21 mouse cellular contexts compared by ENCODE assay signal in the genomic region with DNA sequence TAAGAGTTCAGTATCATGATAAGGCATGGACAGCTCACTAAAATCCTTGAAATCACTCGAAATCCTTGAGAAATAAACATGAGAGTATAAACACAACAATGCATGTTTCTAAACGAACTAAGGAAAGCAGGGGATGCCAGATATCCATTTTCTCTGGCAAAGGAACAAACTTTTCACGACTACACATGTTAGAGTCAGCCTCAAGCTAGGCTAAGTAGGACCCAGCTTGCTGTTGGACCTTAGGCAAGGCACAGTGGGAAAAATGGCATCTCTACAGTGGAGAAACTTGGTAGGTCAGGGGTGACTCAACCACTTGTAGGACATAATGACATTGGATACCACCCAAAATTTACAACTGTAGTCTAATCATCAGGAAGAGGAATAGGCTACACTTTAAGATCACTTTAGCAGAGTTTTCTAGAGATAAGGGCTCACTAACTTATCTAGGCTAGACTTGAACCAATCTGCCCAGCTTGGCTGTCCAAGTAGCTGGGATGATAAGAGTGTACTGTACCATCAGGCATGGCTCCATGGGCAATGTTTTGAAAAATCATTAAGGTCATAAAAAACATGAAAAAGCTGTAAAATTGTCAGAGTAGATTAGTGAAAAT. TPM values are rescaled to one million over a fixed set of nuclear protein-coding genes. Genes with fewer than 3 reads are reported as not detected.
A peak's percentile ranks its signal among the peaks of the same experiment; 100 is the strongest.
DNase-seq lines count a peak whose midpoint lies in the region; ATAC-seq lines count a peak whose summit lies in the region.
"Had no signal": no experiment of that assay in that cellular context is flagged by ENCODE, and none has a peak within 500 bp of the region (broad histone marks: within the 10 kb centered on the region; RNA-seq: fewer than 3 reads in every experiment).

No protein-coding gene starts in this region.

- WGBS in liver, embryonic 13.5 days (ENCODE audit: insufficient replicate concordance), result 40% methylated on average over 3 of the region's 3 CpGs
- 57% methylated on average over 3 of the region's 3 CpGs for WGBS in liver, embryonic 11.5 days
- WGBS in liver, embryonic 16.5 days (ENCODE audit: insufficient replicate concordance), result 47% methylated on average over 3 of the region's 3 CpGs

- ATAC-seq in liver, embryonic 13.5 days (ENCODE audit: low read depth), result peak; percentile 47; the same call in 1 of the 2 replicates
- no peak; the same call in 1 of the 2 replicates for ATAC-seq in liver, embryonic 11.5 days (replicated peaks; ENCODE audit: low FRiP score)
- ATAC-seq in liver, embryonic 16.5 days (ENCODE audit: low read depth), result peak; percentile 50; the same call in 1 of the 2 replicates
- ATAC-seq: forebrain, embryonic 13.5 days; forebrain, postnatal 0 days; hindbrain, postnatal 0 days had no signal

- no peak overlapping the region for H3K4me2 ChIP-seq in liver, embryonic 13.5 days
- H3K4me2 ChIP-seq in liver, embryonic 11.5 days, result no peak overlapping the region
- H3K4me2 ChIP-seq in liver, embryonic 16.5 days (ENCODE audit: low read depth, low read length), result no peak overlapping the region
- H3K4me2 ChIP-seq: forebrain, embryonic 13.5 days; heart, embryonic 11.5 days; heart, embryonic 15.5 days; hindbrain, embryonic 13.5 days had no signal

- peaks cover 20% of the 10 kb centered on the region for H3K4me1 ChIP-seq in liver, embryonic 13.5 days (replicated peaks)
- peaks cover 18% of the 10 kb centered on the region for H3K4me1 ChIP-seq in liver, embryonic 11.5 days (replicated peaks; ENCODE audit: control insufficient read depth, insufficient read depth, low read length)
- H3K4me1 ChIP-seq in liver, embryonic 16.5 days (ENCODE audit: control insufficient read depth, low read depth, low read length), result peaks cover 8% of the 10 kb centered on the region
- H3K4me1 ChIP-seq: forebrain, embryonic 13.5 days; hindbrain, embryonic 13.5 days had no signal

- H3K4me3 ChIP-seq in liver, embryonic 13.5 days (replicated peaks), result no peak overlapping the region
- H3K4me3 ChIP-seq in liver, embryonic 11.5 days (ENCODE audit: low read depth, low read length), result no peak overlapping the region
- H3K4me3 ChIP-seq in liver, embryonic 16.5 days (ENCODE audit: low read depth, low read length), result no peak overlapping the region
- H3K4me3 ChIP-seq: embryonic facial prominence, embryonic 10.5 days; forebrain, embryonic 13.5 days; gastrocnemius, adult 2 months; heart, adult 2 months; heart, embryonic 15.5 days; hindbrain, embryonic 13.5 days had no signal

- no peaks in the 10 kb centered on the region for H3K27me3 ChIP-seq in liver, embryonic 13.5 days
- no peaks in the 10 kb centered on the region for H3K27me3 ChIP-seq in liver, embryonic 11.5 days (replicated peaks; ENCODE audit: control insufficient read depth, insufficient read depth, low read length)
- H3K27me3 ChIP-seq in liver, embryonic 16.5 days (ENCODE audit: control insufficient read depth, insufficient read depth, low read depth, low read length), result no peaks in the 10 kb centered on the region
- H3K27me3 ChIP-seq: forebrain, embryonic 13.5 days; heart, embryonic 15.5 days; hindbrain, embryonic 13.5 days had no signal

- H3K36me3 ChIP-seq in liver, embryonic 13.5 days, result no peaks in the 10 kb centered on the region
- H3K36me3 ChIP-seq in liver, embryonic 11.5 days (ENCODE audit: control insufficient read depth, insufficient read depth, low read length), result no peaks in the 10 kb centered on the region
- no peaks in the 10 kb centered on the region for H3K36me3 ChIP-seq in liver, embryonic 16.5 days (ENCODE audit: control insufficient read depth, insufficient read depth)
- H3K36me3 ChIP-seq: embryonic facial prominence, embryonic 10.5 days; heart, embryonic 15.5 days; hindbrain, embryonic 13.5 days had no signal

- H3K27ac ChIP-seq in liver, embryonic 13.5 days, result no peak overlapping the region
- no peak overlapping the region for H3K27ac ChIP-seq in liver, embryonic 11.5 days (ENCODE audit: low read depth, low read length)
- H3K27ac ChIP-seq in liver, embryonic 16.5 days (ENCODE audit: low read length), result no peak overlapping the region
- H3K27ac ChIP-seq: embryonic facial prominence, embryonic 10.5 days; forebrain, embryonic 13.5 days; gastrocnemius, adult 2 months; heart, adult 2 months; heart, embryonic 15.5 days; hindbrain, embryonic 13.5 days; hindbrain, postnatal 0 days had no signal

- H3K9me3 ChIP-seq in liver, embryonic 13.5 days (replicated peaks), result no peaks in the 10 kb centered on the region
- no peaks in the 10 kb centered on the region for H3K9me3 ChIP-seq in liver, embryonic 11.5 days (ENCODE audit: control insufficient read depth, low read length)
- H3K9me3 ChIP-seq in liver, embryonic 16.5 days (replicated peaks; ENCODE audit: control insufficient read depth, low read length), result no peaks in the 10 kb centered on the region
- H3K9me3 ChIP-seq: embryonic facial prominence, embryonic 10.5 days; forebrain, embryonic 13.5 days; heart, embryonic 15.5 days; hindbrain, embryonic 13.5 days had no signal

- H3K9ac ChIP-seq in liver, embryonic 13.5 days, result no peak overlapping the region
- H3K9ac ChIP-seq in liver, embryonic 11.5 days (ENCODE audit: low read depth, low read length), result no peak overlapping the region
- no peak overlapping the region for H3K9ac ChIP-seq in liver, embryonic 16.5 days (ENCODE audit: low read depth, low read length)
- H3K9ac ChIP-seq: forebrain, embryonic 13.5 days; forebrain, postnatal 0 days; heart, embryonic 15.5 days; hindbrain, embryonic 13.5 days had no signal

- DNase-seq in adrenal gland, adult 2 months, result peak; percentile 61
- DNase-seq in adrenal gland, postnatal 25 days, result no peak
- no peak for DNase-seq in liver, embryonic 13.5 days
- no peak for DNase-seq in liver, embryonic 11.5 days (ENCODE audit: low spot score)
- DNase-seq in spleen, postnatal 10 days (ENCODE audit: low spot score in 2 of 2), result no peak
- no peak for DNase-seq in gastrocnemius, postnatal 10 days
- DNase-seq: cerebellum, adult 18-20 months; cerebellum, adult 9-11 months; cerebellum, postnatal 36 days; forebrain, postnatal 0 days; gastrocnemius, adult 2 months; gastrocnemius, postnatal 36 days; heart, adult 2 months; heart, postnatal 14 days had no signal

RNA-seq across cellular contexts. Expression of gene Gch1, which starts 18.6 kb away (rescaled TPM):
- 10 to 100 TPM; 77.0 to 85.2 TPM for total RNA-seq in adrenal gland, adult 2 months (2021)
- 72.9 and 82.2 TPM in 2 replicates for polyA plus RNA-seq in adrenal gland, adult 2 months (2012; rRNA removed)
- total RNA-seq in adrenal gland, postnatal 25 days (2021), result 66.2 and 71.6 TPM in 2 replicates
- polyA plus RNA-seq in liver, embryonic 13.5 days (2015; fragmentation: Nextera tagmentation; extraction: Ambion mirVana), result 3.2 and 3.9 TPM in 2 replicates
- polyA plus RNA-seq in liver, embryonic 11.5 days (2014; fragmentation: Nextera tagmentation; extraction: Ambion mirVana), result 3.4 TPM in 2 replicates
- polyA plus RNA-seq in liver, embryonic 16.5 days (2015; fragmentation: Nextera tagmentation; extraction: Ambion mirVana), result 3.8 and 4.6 TPM in 2 replicates
- 1 to 10 TPM; 1.6 to 1.9 TPM for total RNA-seq in gastrocnemius, postnatal 10 days (2021)

Comparison
In these comparisons a context has a peak if more than half of its experiments do, and no peak if none do; other contexts are left out.
1. RNA of gene Gch1, which starts 18.6 kb away (polyA plus RNA-seq): 72.9 to 82.2 TPM in adrenal gland, adult 2 months; 3.8 to 4.6 TPM in liver, embryonic 16.5 days, 3.4 TPM in liver, embryonic 11.5 days and 3.2 to 3.9 TPM in liver, embryonic 13.5 days; every median in the first group is over 10 times any median in the second.